Mouse (Mus musculus): ENCODE data around the gene Gm20388.

- no peak for TF ChIP-seq CTCF (IDR thresholded peaks at IDR 0.05; ENCODE audit: borderline replicate concordance, extremely low read depth, insufficient read depth, insufficient read length)
- TF ChIP-seq POLR2A (IDR thresholded peaks at IDR 0.05; ENCODE audit: borderline replicate concordance, extremely low read depth, insufficient read depth, insufficient read length, poor library complexity, severe bottlenecking), result no peak
These were observed 3059.5 kb downstream of the Gm20388 start for GRCm38 (mm10) chr8:122969964-122970620.

All from brain, embryonic 14.5 days (tissue).